Mouse (Mus musculus): ENCODE measurements around the gene Cd79b.

DNA sequence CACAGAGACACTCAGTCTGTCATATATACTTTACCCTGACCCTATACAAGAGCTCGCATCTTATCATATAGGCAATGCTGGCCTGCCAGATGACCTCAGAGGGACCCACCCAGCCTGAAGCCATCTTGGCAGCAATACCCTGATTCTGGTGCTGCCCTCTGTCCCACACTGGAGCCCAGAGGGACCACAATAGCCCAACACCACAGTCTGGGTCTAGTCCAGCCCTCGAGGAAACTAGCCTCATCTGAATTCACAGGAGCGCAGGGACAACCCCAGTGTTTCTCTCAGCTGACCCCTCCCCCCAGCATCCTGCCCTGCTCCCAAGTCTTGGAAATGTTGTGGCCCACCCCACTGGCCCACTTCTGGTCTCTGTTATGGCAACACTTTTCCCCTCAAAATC is 36.7 kb upstream of the Cd79b start:
- TF ChIP-seq POLR2A (IDR thresholded peaks at IDR 0.05; ENCODE audit: borderline replicate concordance, extremely low read depth, low read depth, low read length) (no peak), CTCF (IDR thresholded peaks at IDR 0.05; ENCODE audit: insufficient read depth, low read length) (no peak)

Measured in lung, adult 2 months (tissue).